Mouse (Mus musculus) neural tube, embryonic 11.5 days (tissue): Measurements from ENCODE around the gene Bmpr1a. TPM values are rescaled to one million over a fixed set of nuclear protein-coding genes. Genes with fewer than 3 reads are reported as not detected.

Experiments
- ATAC-seq: fragments of 200-750 bp; cut with Nextera tagmentation; 2 replicates; pipeline ENCODE4 v1.8.0; 2017; ENCODE audit warnings: moderate number of reproducible peaks, mild to moderate bottlenecking, moderate TSS enrichment, moderate library complexity; ENCODE audit not compliant: insufficient read depth, low FRiP score, low TSS enrichment
- DNase-seq: peaks from one replicate; pipeline ENCODE4 v3.0.0-alpha.2; 2015; ENCODE audit warnings: low spot score
- H3K27ac ChIP-seq: fragments of 300-500 bp; sonication (generic); 2 replicates; pipeline ENCODE4 v1.5.1; 2014; ENCODE audit warnings: low read depth, mild to moderate bottlenecking, low read length
- H3K27me3 ChIP-seq: fragments of 300-500 bp; sonication (generic); 2 replicates; pipeline ENCODE4 v1.6.1; 2014; ENCODE audit warnings: mild to moderate bottlenecking, low read length, mixed read lengths; ENCODE audit not compliant: control insufficient read depth, insufficient read depth
- H3K36me3 ChIP-seq: fragments of 300-500 bp; sonication (generic); 2 replicates; pipeline ENCODE4 v1.6.1; 2014; ENCODE audit warnings: mild to moderate bottlenecking, low read length, moderate library complexity, mixed read lengths; ENCODE audit not compliant: control insufficient read depth, insufficient read depth
- H3K4me1 ChIP-seq: fragments of 300-500 bp; sonication (generic); 2 replicates; pipeline ENCODE4 v1.6.1; 2014; ENCODE audit warnings: low read length, mixed read lengths; ENCODE audit not compliant: control insufficient read depth, insufficient read depth
- H3K4me2 ChIP-seq: fragments of 300-500 bp; sonication (generic); 2 replicates; pipeline ENCODE4 v1.6.1; 2014; ENCODE audit warnings: low read depth, mild to moderate bottlenecking, moderate library complexity
- H3K4me3 ChIP-seq: fragments of 300-500 bp; sonication (generic); 2 replicates; pipeline ENCODE4 v1.5.1; 2014; ENCODE audit warnings: low read depth, low read length
- H3K9ac ChIP-seq: fragments of 300-500 bp; sonication (generic); 2 replicates; pipeline ENCODE4 v1.6.1; 2014; ENCODE audit warnings: mild to moderate bottlenecking, low read length
- H3K9me3 ChIP-seq: fragments of 300-500 bp; sonication (generic); 2 replicates; pipeline ENCODE4 v1.6.1; 2016; ENCODE audit warnings: low read length; ENCODE audit not compliant: control insufficient read depth
- WGBS: fragments of 180-500 bp; shearing (Covaris S2); extraction: QIAGEN DNeasy Blood & Tissue Kit; methylation state at CpG from one replicate; pipeline ENCODE4 v1.1.7; 2014; 5-methylcytosine and 5-hydroxymethylcytosine counted together
- polyA plus RNA-seq: library from polyadenylated mRNA; unstranded; fragments of >200 nt; fragmentation: Nextera tagmentation; extraction: Ambion mirVana; gene quantifications from 2 replicates; pipeline ENCODE4 v1.2.1, GENCODE M21; 2014

Gene Bmpr1a
- polyA plus RNA-seq, 1 experiment from 2014 or later, result 51.4 TPM

GRCm38 (mm10) chr14:34502475-34503324 is 441 bp downstream of the Bmpr1a start:
- H3K27me3 ChIP-seq, result no peaks in the 10 kb centered on the region
- DNase-seq, result peak; percentile 96
- no peaks in the 10 kb centered on the region for H3K9me3 ChIP-seq
- under 1% methylated on average over 52 of the region's 115 CpGs for WGBS
- H3K27ac ChIP-seq, result peak overlapping the region; percentile 94
- peak; percentile 89 for ATAC-seq
- peaks cover 12% of the 10 kb centered on the region; the same call in 1 of the 2 replicates for H3K4me1 ChIP-seq
- peak overlapping the region; percentile 87 for H3K4me3 ChIP-seq
- H3K9ac ChIP-seq, result peak overlapping the region; percentile 97
- no peaks in the 10 kb centered on the region for H3K36me3 ChIP-seq
- peak overlapping the region; percentile 66 for H3K4me2 ChIP-seq

GRCm38 (mm10) chr14:34501804-34502474 is 1.2 kb downstream of the Bmpr1a start:
- Histone ChIP-seq H3K4me2 (peak overlapping the region; percentile 66), H3K4me1 (peaks cover 12% of the 10 kb centered on the region; the same call in 1 of the 2 replicates), H3K9me3 (no peaks in the 10 kb centered on the region), H3K27me3 (no peaks in the 10 kb centered on the region), H3K9ac (peak overlapping the region; percentile 97), H3K36me3 (no peaks in the 10 kb centered on the region), H3K4me3 (peak overlapping the region; percentile 87), H3K27ac (peak overlapping the region; percentile 94)
- ATAC-seq (peak; percentile 49), DNase-seq (peak; percentile 70)
- under 1% methylated on average over 75 of the region's 77 CpGs for WGBS

- Histone ChIP-seq H3K4me3 (peak overlapping the region; percentile 87), H3K4me2 (peak overlapping the region; percentile 66), H3K27me3 (no peaks in the 10 kb centered on the region), H3K9ac (peak overlapping the region; percentile 97), H3K27ac (peak overlapping the region; percentile 94), H3K36me3 (no peaks in the 10 kb centered on the region), H3K9me3 (no peaks in the 10 kb centered on the region), H3K4me1 (peaks cover 12% of the 10 kb centered on the region; the same call in 1 of the 2 replicates)
- ATAC-seq, result no peak
- DNase-seq, result peak; percentile 33
- 0% methylated on average over 16 of the region's 16 CpGs for WGBS
Observed at GRCm38 (mm10) chr14:34501447-34501803, 1.7 kb downstream of the Bmpr1a start.

DNA sequence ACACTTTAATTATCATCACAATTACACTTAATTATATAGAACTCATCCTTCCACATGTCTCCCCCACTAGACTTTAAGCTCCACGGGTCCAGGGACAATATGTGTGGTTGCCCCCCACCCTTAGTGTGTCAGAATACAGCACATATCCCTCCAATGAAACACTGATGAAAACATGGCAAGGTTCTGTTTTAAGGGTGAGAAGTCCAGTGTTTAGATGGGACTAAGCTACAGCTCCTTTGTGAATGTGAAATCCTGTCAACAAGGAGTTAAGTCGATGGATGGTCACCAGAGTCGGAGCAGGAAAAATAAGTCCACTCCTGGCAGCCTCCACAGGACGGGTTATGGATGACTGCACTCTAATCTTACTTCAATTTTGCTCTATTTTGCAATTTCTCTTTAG is 2.8 kb downstream of the Bmpr1a start:
- Histone ChIP-seq H3K9ac (no peak overlapping the region), H3K27ac (no peak overlapping the region), H3K4me3 (peak overlapping the region; percentile 87), H3K27me3 (no peaks in the 10 kb centered on the region), H3K9me3 (no peaks in the 10 kb centered on the region), H3K4me1 (peaks cover 12% of the 10 kb centered on the region; the same call in 1 of the 2 replicates), H3K4me2 (peak overlapping the region; percentile 24; the same call in 1 of the 2 replicates), H3K36me3 (no peaks in the 10 kb centered on the region)
- WGBS, result 13% methylated on average over 4 of the region's 4 CpGs
- ATAC-seq (no peak), DNase-seq (no peak)

DNA sequence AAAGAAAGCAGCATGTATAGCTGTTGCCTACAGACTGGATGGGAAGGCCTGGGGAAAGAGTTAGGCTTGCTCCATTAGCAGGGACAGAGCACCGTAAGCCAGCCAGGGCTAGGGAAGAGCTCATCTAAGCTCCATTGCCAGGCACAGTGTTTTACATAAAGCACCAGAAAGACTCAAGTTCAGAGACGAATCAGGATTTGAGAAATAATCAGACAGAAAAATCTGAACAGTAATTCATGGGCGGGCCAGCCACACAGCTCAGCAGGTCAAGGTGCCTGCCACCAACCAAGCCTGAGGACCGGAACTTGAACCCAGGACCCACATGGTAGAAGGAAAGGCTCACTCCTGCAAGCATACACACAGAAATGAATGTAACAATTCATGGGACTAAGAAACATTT is 3.5 kb downstream of the Bmpr1a start:
- DNase-seq, result no peak
- Histone ChIP-seq H3K4me1 (peaks cover 12% of the 10 kb centered on the region; the same call in 1 of the 2 replicates), H3K36me3 (no peaks in the 10 kb centered on the region), H3K4me2 (peak overlapping the region; percentile 5; the same call in 1 of the 2 replicates), H3K4me3 (no peak overlapping the region), H3K27ac (no peak overlapping the region), H3K9ac (no peak overlapping the region), H3K9me3 (no peaks in the 10 kb centered on the region), H3K27me3 (no peaks in the 10 kb centered on the region)
- ATAC-seq, result no peak
- 70% methylated on average over 4 of the region's 4 CpGs for WGBS

DNA sequence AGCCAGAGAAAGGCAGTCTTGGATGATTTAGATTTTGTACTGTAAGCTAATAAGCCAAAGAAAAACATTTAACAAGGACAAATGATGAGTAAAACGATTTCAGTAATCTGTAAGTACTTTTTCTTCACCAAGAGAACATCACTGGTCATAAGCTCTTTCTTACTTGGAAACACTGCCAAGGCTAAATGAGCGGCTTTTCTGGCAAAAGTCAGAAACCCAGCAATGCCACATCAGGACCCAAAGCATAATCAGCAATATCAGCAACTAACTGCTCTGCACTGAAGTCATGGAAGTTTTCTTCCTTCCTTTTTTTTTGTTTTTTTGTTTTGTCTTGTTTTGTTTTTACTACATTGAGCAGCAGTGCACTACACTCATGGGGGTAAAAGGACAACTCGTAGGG is 5.8 kb downstream of the Bmpr1a start:
- WGBS, result 87% methylated on average over 3 of the region's 3 CpGs

DNA sequence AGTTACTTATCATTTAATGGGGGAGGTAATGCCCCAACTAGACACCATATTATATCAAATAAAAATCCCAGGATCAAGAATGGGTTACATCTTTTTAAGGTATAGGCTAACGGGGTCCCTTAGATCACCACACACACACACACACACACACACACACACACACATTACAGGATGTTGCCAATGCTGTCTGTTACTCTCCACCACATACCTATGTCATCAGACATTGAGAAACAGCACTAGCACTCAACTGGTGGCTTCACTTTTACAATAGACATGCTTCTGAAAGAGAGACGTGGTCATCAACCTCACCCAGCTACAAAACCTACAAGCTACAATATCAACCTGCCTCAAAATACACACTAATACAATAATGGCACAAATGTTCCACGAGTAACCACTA is 9.5 kb downstream of the Bmpr1a start:
- no peaks in the 10 kb centered on the region for H3K36me3 ChIP-seq
- no peak overlapping the region for H3K4me3 ChIP-seq
- 0 out of 2 replicates have a peak, but pooled peaks cover 4% of the 10 kb centered on the region for H3K4me1 ChIP-seq
- 90% methylated on average over 3 of the region's 3 CpGs for WGBS
- H3K27ac ChIP-seq, result no peak overlapping the region
- no peak for DNase-seq
- no peak overlapping the region for H3K4me2 ChIP-seq
- no peak for ATAC-seq
- no peak overlapping the region for H3K9ac ChIP-seq
- no peaks in the 10 kb centered on the region for H3K9me3 ChIP-seq
- H3K27me3 ChIP-seq, result no peaks in the 10 kb centered on the region

More for the DNA sequence above, 5.8 kb downstream of the Bmpr1a start:
- Histone ChIP-seq H3K9me3 (no peaks in the 10 kb centered on the region), H3K4me3 (no peak overlapping the region), H3K27ac (no peak overlapping the region), H3K36me3 (no peaks in the 10 kb centered on the region), H3K4me2 (no peak overlapping the region), H3K9ac (no peak overlapping the region), H3K27me3 (no peaks in the 10 kb centered on the region), H3K4me1 (peaks cover 12% of the 10 kb centered on the region; the same call in 1 of the 2 replicates)
- no peak for ATAC-seq
- DNase-seq, result no peak

- Histone ChIP-seq H3K9me3 (no peaks in the 10 kb centered on the region), H3K4me1 (no peaks in the 10 kb centered on the region), H3K27me3 (no peaks in the 10 kb centered on the region), H3K4me3 (no peak overlapping the region), H3K27ac (no peak overlapping the region), H3K4me2 (no peak overlapping the region), H3K9ac (no peak overlapping the region), H3K36me3 (no peaks in the 10 kb centered on the region)
- ATAC-seq (no peak), DNase-seq (no peak)
- WGBS, result 91% methylated on average over 2 of the region's 2 CpGs
Observed at GRCm38 (mm10) chr14:34492688-34493087, 10.5 kb downstream of the Bmpr1a start.
